Mouse (Mus musculus) thymus, postnatal 0 days (tissue): ENCODE data around the gene Ptpn21. TPM values are rescaled to one million over a fixed set of nuclear protein-coding genes. Genes with fewer than 3 reads are reported as not detected.

ENCODE experiments used
- DNase-seq: peaks from one replicate; pipeline ENCODE4 v3.0.0-alpha.2; 2015; ENCODE audit warnings: low spot score
- polyA plus RNA-seq: library from polyadenylated mRNA; unstranded; fragments of >200 nt; fragmentation: Nextera tagmentation; extraction: Ambion mirVana; gene quantifications from 2 replicates; pipeline ENCODE4 v1.2.1, GENCODE M21; 2015

The Ptpn21 gene
- polyA plus RNA-seq, 1 experiment from 2014 or later: 1.6 TPM

GRCm38 (mm10) chr12:98724224-98724623 lies 13.0 kb downstream of the Ptpn21 start:
- DNase-seq: no peak

- no peak for DNase-seq
Observed at GRCm38 (mm10) chr12:98721030-98721429, 16.2 kb downstream of the Ptpn21 start.

GRCm38 (mm10) chr12:98720628-98721027 lies 16.6 kb downstream of the Ptpn21 start:
- no peak for DNase-seq

- DNase-seq: no peak
Observed at GRCm38 (mm10) chr12:98716142-98716541, 21.1 kb downstream of the Ptpn21 start.

GRCm38 (mm10) chr12:98714757-98715156 lies 22.4 kb downstream of the Ptpn21 start:
- DNase-seq: no peak

- DNase-seq: no peak
Observed at GRCm38 (mm10) chr12:98713621-98714103, 23.5 kb downstream of the Ptpn21 start.

- no peak for DNase-seq
Observed at GRCm38 (mm10) chr12:98712819-98713218, 24.4 kb downstream of the Ptpn21 start.

GRCm38 (mm10) chr12:98703961-98704360 lies 33.2 kb downstream of the Ptpn21 start:
- DNase-seq: no peak

- no peak for DNase-seq
Observed at GRCm38 (mm10) chr12:98703554-98703953, 33.7 kb downstream of the Ptpn21 start.

GRCm38 (mm10) chr12:98701564-98701963 lies 35.6 kb downstream of the Ptpn21 start:
- DNase-seq: no peak

- no peak for DNase-seq
Observed at GRCm38 (mm10) chr12:98697202-98697601, 40.0 kb downstream of the Ptpn21 start.

- DNase-seq: no peak
Observed at GRCm38 (mm10) chr12:98690230-98690629, 47.0 kb downstream of the Ptpn21 start.

- no peak for DNase-seq
Observed at GRCm38 (mm10) chr12:98683574-98683973, 53.6 kb downstream of the Ptpn21 start.

- DNase-seq: peak; percentile 41
Observed at GRCm38 (mm10) chr12:98683171-98683570, 54.0 kb downstream of the Ptpn21 start.

- no peak for DNase-seq
Observed at GRCm38 (mm10) chr12:98682196-98682595, 55.0 kb downstream of the Ptpn21 start.

GRCm38 (mm10) chr12:98679906-98680305 lies 57.3 kb downstream of the Ptpn21 start:
- no peak for DNase-seq

- DNase-seq: peak; percentile 71
Observed at GRCm38 (mm10) chr12:98677336-98677735, 59.9 kb downstream of the Ptpn21 start.

- no peak for DNase-seq
Observed at GRCm38 (mm10) chr12:98676861-98677260, 60.3 kb downstream of the Ptpn21 start.

GRCm38 (mm10) chr12:98674627-98675143 lies 62.5 kb downstream of the Ptpn21 start:
- DNase-seq: peak; percentile 86

GRCm38 (mm10) chr12:98673879-98674278 lies 63.3 kb downstream of the Ptpn21 start:
- DNase-seq: no peak

- no peak for DNase-seq
Observed at GRCm38 (mm10) chr12:98670429-98670828, 66.8 kb downstream of the Ptpn21 start.

- DNase-seq: no peak
Observed at GRCm38 (mm10) chr12:98669864-98670263, 67.3 kb downstream of the Ptpn21 start.

- DNase-seq: no peak
Observed at GRCm38 (mm10) chr12:98669086-98669485, 68.1 kb downstream of the Ptpn21 start.
